Mouse (Mus musculus): ENCODE data around the gene Tspan31.

GRCm38 (mm10) chr10:127076082-127076481 is 6.0 kb upstream of the Tspan31 start:
- TF ChIP-seq CTCF (IDR thresholded peaks at IDR 0.05; ENCODE audit: low read depth) (no peak), EP300 (IDR thresholded peaks at IDR 0.05; ENCODE audit: low read depth) (no peak)

All from liver, postnatal 0 days (tissue).